Mouse (Mus musculus) MEL (cell line): ENCODE results near the gene Itgb1bp1. TPM values are rescaled to one million over a fixed set of nuclear protein-coding genes. Genes with fewer than 3 reads are reported as not detected.

ENCODE experiments used
- DNase-seq: peaks from one replicate; pipeline ENCODE4 v3.0.0; 2011; ENCODE audit warnings: low read depth, low spot score
- H3K27ac ChIP-seq: 2 replicates; pipeline ENCODE4 v1.5.1; 2012; ENCODE audit warnings: low read depth, mild to moderate bottlenecking, control low read depth, low read length, moderate library complexity; ENCODE audit not compliant: control insufficient read depth
- H3K27me3 ChIP-seq, 2 experiments: fragments of 150-350 bp in 1 of 2; sonication (generic) in 1 of 2; 2 replicates each; pipeline ENCODE4 v1.6.1; 2012; ENCODE audit warnings: low read length in 2 of 2, mild to moderate bottlenecking in 2 of 2, improper control_type of control experiment in 1 of 2, moderate library complexity in 1 of 2; ENCODE audit not compliant: insufficient read depth in 2 of 2, control insufficient read depth in 1 of 2
- H3K36me3 ChIP-seq, 2 experiments: 2 replicates each; pipeline ENCODE4 v1.6.1; 2012 to 2014; ENCODE audit warnings: low read length in 2 of 2, improper control_type of control experiment in 1 of 2, inconsistent platforms in 1 of 2, mild to moderate bottlenecking in 1 of 2; ENCODE audit not compliant: insufficient read depth in 2 of 2, control insufficient read depth in 1 of 2
- H3K4me1 ChIP-seq, 2 experiments: fragments of 150-350 bp in 1 of 2; sonication (generic) in 1 of 2; 2 replicates each; pipeline ENCODE4 v1.6.1; 2012; ENCODE audit warnings: low read length in 2 of 2, improper control_type of control experiment in 1 of 2, mild to moderate bottlenecking in 1 of 2; ENCODE audit not compliant: insufficient read depth in 2 of 2, control insufficient read depth in 1 of 2
- H3K4me3 ChIP-seq, 2 experiments: fragments of 150-350 bp in 1 of 2; sonication (generic) in 1 of 2; 2 replicates each; pipeline ENCODE4 v1.5.1; 2012; ENCODE audit warnings: low read depth in 2 of 2, low read length in 2 of 2, mild to moderate bottlenecking in 2 of 2, moderate library complexity in 2 of 2, control low read depth in 1 of 2, improper control_type of control experiment in 1 of 2; ENCODE audit not compliant: control insufficient read depth in 1 of 2, insufficient read depth in 1 of 2
- H3K79me2 ChIP-seq: 2 replicates; pipeline ENCODE4 v1.6.1; 2012; ENCODE audit warnings: mild to moderate bottlenecking, low read length, moderate library complexity; ENCODE audit not compliant: control insufficient read depth, poor library complexity, insufficient read depth
- H3K9ac ChIP-seq: 2 replicates; pipeline ENCODE4 v1.6.1; 2012; ENCODE audit warnings: low read depth, mild to moderate bottlenecking, control low read depth, low read length, moderate library complexity; ENCODE audit not compliant: control insufficient read depth, poor library complexity, severe bottlenecking
- H3K9me3 ChIP-seq: fragments of 150-350 bp; sonication (generic); replicated peaks from 2 replicates; pipeline ENCODE4 v1.6.1; 2012; ENCODE audit warnings: mild to moderate bottlenecking, low read length, improper control_type of control experiment, moderate library complexity; ENCODE audit not compliant: insufficient read depth
- CTCF ChIP-seq, 3 experiments: IDR thresholded peaks in 2 of 3; conservative IDR thresholded peaks in 1 of 3; 2 replicates each; pipeline ENCODE4 v1.5.1; 2011 to 2012; ENCODE audit warnings: low read length in 3 of 3, low read depth in 2 of 3, mild to moderate bottlenecking in 2 of 3, improper control_type of control experiment in 1 of 3, inconsistent platforms in 1 of 3, mixed read lengths in 1 of 3, moderate library complexity in 1 of 3; ENCODE audit not compliant: control insufficient read depth in 1 of 3, insufficient read depth in 1 of 3, poor library complexity in 1 of 3, severe bottlenecking in 1 of 3
- E2F4 ChIP-seq: IDR thresholded peaks from 2 replicates; pipeline ENCODE4 v1.6.1; 2011; ENCODE audit warnings: low read depth, low read length, improper control_type of control experiment, borderline replicate concordance
- ELF1 ChIP-seq: IDR thresholded peaks from 2 replicates; pipeline ENCODE4 v1.6.1; 2014; ENCODE audit warnings: low read depth, mild to moderate bottlenecking, inconsistent platforms, low read length, improper control_type of control experiment, moderate library complexity
- GABPA ChIP-seq: IDR thresholded peaks from 2 replicates; pipeline ENCODE4 v1.6.1; 2012; ENCODE audit warnings: low read depth, mild to moderate bottlenecking, inconsistent platforms, low read length, improper control_type of control experiment, moderate library complexity
- GATA1 ChIP-seq: IDR thresholded peaks from 2 replicates; pipeline ENCODE4 v1.6.1; 2011; ENCODE audit warnings: low read depth, low read length, improper control_type of control experiment
- JUND ChIP-seq: IDR thresholded peaks from 2 replicates; pipeline ENCODE4 v1.6.1; 2011; ENCODE audit warnings: low read depth, mild to moderate bottlenecking, improper control_type of control experiment, low read length
- MAZ ChIP-seq: IDR thresholded peaks from 2 replicates; pipeline ENCODE4 v1.6.1; 2012; ENCODE audit warnings: low read depth, mild to moderate bottlenecking, inconsistent platforms, low read length, improper control_type of control experiment
- MXI1 ChIP-seq: IDR thresholded peaks from 2 replicates; pipeline ENCODE4 v1.6.1; 2011; ENCODE audit warnings: mild to moderate bottlenecking, low read depth, low read length, improper control_type of control experiment
- SMC3 ChIP-seq: IDR thresholded peaks from 2 replicates; pipeline ENCODE4 v1.6.1; 2011; ENCODE audit warnings: low read depth, low read length, improper control_type of control experiment
- TAL1 ChIP-seq: IDR thresholded peaks from 2 replicates; pipeline ENCODE4 v1.6.1; 2012; ENCODE audit warnings: mild to moderate bottlenecking, inconsistent platforms, low read length, moderate library complexity, mixed read lengths
- TBP ChIP-seq: IDR thresholded peaks from 2 replicates; pipeline ENCODE4 v1.8.0; 2011; ENCODE audit warnings: low read depth, low read length, improper control_type of control experiment
- UBTF ChIP-seq: IDR thresholded peaks from 2 replicates; pipeline ENCODE4 v1.6.1; 2012; ENCODE audit warnings: low read depth, mild to moderate bottlenecking, inconsistent platforms, low read length, improper control_type of control experiment, moderate library complexity, borderline replicate concordance; ENCODE audit not compliant: insufficient read depth
- USF1 ChIP-seq: IDR thresholded peaks from 2 replicates; pipeline ENCODE4 v1.6.1; 2014; ENCODE audit warnings: low read depth, mild to moderate bottlenecking, inconsistent platforms, low read length, improper control_type of control experiment, moderate library complexity
- USF2 ChIP-seq, 2 experiments: IDR thresholded peaks; 2 replicates each; pipeline ENCODE4 v1.6.1; 2011 to 2012; ENCODE audit warnings: improper control_type of control experiment in 2 of 2, low read length in 2 of 2, borderline replicate concordance in 1 of 2, inconsistent platforms in 1 of 2, low read depth in 1 of 2, mild to moderate bottlenecking in 1 of 2; ENCODE audit not compliant: insufficient read depth in 1 of 2
- ZKSCAN1 ChIP-seq: IDR thresholded peaks from 2 replicates; pipeline ENCODE4 v1.6.1; 2012; ENCODE audit warnings: low read depth, mild to moderate bottlenecking, inconsistent platforms, low read length, improper control_type of control experiment, moderate library complexity
- ZMIZ1 ChIP-seq: IDR thresholded peaks from 2 replicates; pipeline ENCODE4 v1.6.1; 2012; ENCODE audit warnings: low read depth, mild to moderate bottlenecking, inconsistent platforms, low read length, improper control_type of control experiment, moderate library complexity
- ZNF384 ChIP-seq: IDR thresholded peaks from 2 replicates; pipeline ENCODE4 v1.6.1; 2012; ENCODE audit warnings: low read depth, mild to moderate bottlenecking, inconsistent platforms, low read length, improper control_type of control experiment
- polyA plus RNA-seq, 2 experiments: library from polyadenylated mRNA; stranded (reverse) in 1 of 2; unstranded in 1 of 2; fragments of >175 nt in 1 of 2; fragments of >200 nt in 1 of 2; gene quantifications; 2 replicates each; pipeline versions ENCODE4 v1.2.1 to v1.2.4; 2012; ENCODE audit warnings: low replicate concordance in 2 of 2, low read depth in 1 of 2; ENCODE audit not compliant: insufficient read length in 2 of 2, insufficient read depth in 1 of 2, missing spikeins in 1 of 2
- total RNA-seq: library from RNA; depleted of rRNA; stranded (reverse); fragments of 300-350 nt; gene quantifications from 2 replicates; pipeline ENCODE4 v1.2.3, GENCODE M21; 2012

Itgb1bp1 gene
- total and polyA plus RNA-seq, 3 experiments: 22.0 to 41.3 TPM; not detected in 1

GRCm38 (mm10) chr12:21322856-21323255, 36.8 kb upstream of the Itgb1bp1 start:
- Histone ChIP-seq H3K36me3 (no peaks in the 10 kb centered on the region; a peak in 1 of 4 replicates), H3K4me1 (no peaks in the 10 kb centered on the region), H3K9me3 (no peaks in the 10 kb centered on the region), H3K4me3 (no peak overlapping the region), H3K27ac (no peak overlapping the region), H3K79me2 (no peaks in the 10 kb centered on the region), H3K9ac (no peak overlapping the region), H3K27me3 (no peaks in the 10 kb centered on the region)
- DNase-seq: no peak
- TF ChIP-seq TBP (no peak), UBTF (no peak), USF2 (IDR thresholded peaks at IDR 0.05; ENCODE audit: borderline replicate concordance in 1 of 2, insufficient read depth in 1 of 2, low read depth in 1 of 2, low read length in 2 of 2) (no peak), USF1 (no peak), E2F4 (no peak), CTCF (IDR thresholded peaks at IDR 0.05 in 2 of 3, conservative IDR thresholded peaks at IDR 0.05 in 1 of 3; ENCODE audit: control insufficient read depth in 1 of 3, insufficient read depth in 1 of 3, low read depth in 2 of 3, low read length in 3 of 3, poor library complexity in 1 of 3, severe bottlenecking in 1 of 3) (no peak), ZNF384 (no peak), GATA1 (no peak), MAZ (no peak), ZMIZ1 (no peak), MXI1 (no peak), ZKSCAN1 (no peak), TAL1 (no peak), GABPA (no peak), ELF1 (no peak), JUND (no peak)

GRCm38 (mm10) chr12:21322296-21322695, 36.2 kb upstream of the Itgb1bp1 start:
- H3K27ac ChIP-seq: no peak overlapping the region
- TF ChIP-seq MAZ: no peak
- no peak for TF ChIP-seq SMC3
- no peak for TF ChIP-seq JUND
- no peak for DNase-seq
- no peak overlapping the region for H3K4me3 ChIP-seq
- H3K4me1 ChIP-seq: peaks cover 0 to 3% of the 10 kb centered on the region in 2 experiments; a peak in 1 of 4 replicates
- no peaks in the 10 kb centered on the region for H3K79me2 ChIP-seq
- peaks cover 0 to 2% of the 10 kb centered on the region in 2 experiments; a peak in 2 of 4 replicates for H3K36me3 ChIP-seq
- H3K9ac ChIP-seq: no peak overlapping the region
- H3K27me3 ChIP-seq: no peaks in the 10 kb centered on the region
- no peaks in the 10 kb centered on the region for H3K9me3 ChIP-seq
